Mouse (Mus musculus) myocyte (in vitro differentiated cells): ENCODE results near the gene Plekhm3. TPM values are rescaled to one million over a fixed set of nuclear protein-coding genes. Genes with fewer than 3 reads are reported as not detected.

Source experiments
- H3K27me3 ChIP-seq: one replicate; pipeline ENCODE4 v1.6.1; 2011; ENCODE audit not compliant: control insufficient read depth, insufficient read depth, insufficient read length
- H3K36me3 ChIP-seq: one replicate; pipeline ENCODE4 v1.6.1; 2011; ENCODE audit not compliant: control insufficient read depth, insufficient read depth
- H3K4me2 ChIP-seq: one replicate; pipeline ENCODE4 v1.6.1; 2011; ENCODE audit warnings: low read depth, control low read depth
- H3K4me3 ChIP-seq: one replicate; pipeline ENCODE4 v1.5.1; 2011; ENCODE audit warnings: mild to moderate bottlenecking, control low read depth, moderate library complexity
- H3K79me2 ChIP-seq: one replicate; pipeline ENCODE4 v1.6.1; 2011; ENCODE audit not compliant: control insufficient read depth, insufficient read depth
- H3ac ChIP-seq: one replicate; pipeline ENCODE4 v1.6.1; 2011; ENCODE audit not compliant: control insufficient read depth, insufficient read length
- CEBPB ChIP-seq: IDR thresholded peaks from 2 replicates; pipeline ENCODE4 v1.6.1; 2011; ENCODE audit warnings: mild to moderate bottlenecking, moderate library complexity; ENCODE audit not compliant: poor library complexity, insufficient read depth, severe bottlenecking
- E2F4 ChIP-seq: IDR thresholded peaks from one replicate; pipeline ENCODE4 v1.6.1; 2011; ENCODE audit warnings: mild to moderate bottlenecking, control low read depth, moderate library complexity; ENCODE audit not compliant: insufficient read depth
- MAX ChIP-seq: IDR thresholded peaks from one replicate; pipeline ENCODE4 v1.6.1; 2011; ENCODE audit warnings: low read depth, mild to moderate bottlenecking, control low read depth
- MYOD1 ChIP-seq, 3 experiments: IDR thresholded peaks; one replicate each; pipeline ENCODE4 v1.6.1; 2011; ENCODE audit warnings: control low read depth in 2 of 3, low read depth in 2 of 3, mild to moderate bottlenecking in 2 of 3, moderate library complexity in 1 of 3; ENCODE audit not compliant: insufficient read length in 2 of 3, control insufficient read depth in 1 of 3
- MYOG ChIP-seq, 3 experiments: IDR thresholded peaks; one replicate each; pipeline ENCODE4 v1.6.1; 2011; ENCODE audit warnings: control low read depth in 2 of 3, low read depth in 2 of 3, mild to moderate bottlenecking in 2 of 3; ENCODE audit not compliant: insufficient read length in 2 of 3, control insufficient read depth in 1 of 3, insufficient read depth in 1 of 3
- POLR2A ChIP-seq: IDR thresholded peaks from one replicate; pipeline ENCODE4 v1.6.1; 2011; ENCODE audit warnings: low read depth, mild to moderate bottlenecking, control low read depth, moderate library complexity; ENCODE audit not compliant: insufficient read length
- POLR2AphosphoS2 ChIP-seq: IDR thresholded peaks from one replicate; pipeline ENCODE4 v1.6.1; 2011; ENCODE audit warnings: low read depth, control low read depth; ENCODE audit not compliant: insufficient read length
- REST ChIP-seq: IDR thresholded peaks from one replicate; pipeline ENCODE4 v1.6.1; 2011; ENCODE audit warnings: mild to moderate bottlenecking, control low read depth, moderate library complexity; ENCODE audit not compliant: insufficient read depth, insufficient read length
- SRF ChIP-seq: IDR thresholded peaks from one replicate; pipeline ENCODE4 v1.6.1; 2011; ENCODE audit warnings: low read depth; ENCODE audit not compliant: control insufficient read depth, insufficient read length
- TCF12 ChIP-seq: IDR thresholded peaks from one replicate; pipeline ENCODE4 v1.6.1; 2011; ENCODE audit warnings: mild to moderate bottlenecking, control low read depth; ENCODE audit not compliant: poor library complexity, insufficient read depth, severe bottlenecking
- TCF3 ChIP-seq: IDR thresholded peaks from one replicate; pipeline ENCODE4 v1.6.1; 2011; ENCODE audit warnings: low read depth, control low read depth; ENCODE audit not compliant: insufficient read length
- USF1 ChIP-seq: IDR thresholded peaks from one replicate; pipeline ENCODE4 v1.6.1; 2011; ENCODE audit warnings: low read depth, mild to moderate bottlenecking, control low read depth, moderate library complexity
- polyA plus RNA-seq: library from polyadenylated mRNA; unstranded; fragments of >200 nt; fragmentation: generic; extraction: Trizol; gene quantifications from one replicate; pipeline ENCODE4 v1.2.1, GENCODE M21; 2012; ENCODE audit warnings: missing spikeins

Gene Plekhm3
- polyA plus RNA-seq, 1 experiment, result 3.9 TPM

GRCm38 (mm10) chr1:64852272-64852671 is 104.4 kb downstream of the Plekhm3 start:
- Histone ChIP-seq H3K4me2 (peak overlapping the region; percentile 39), H3K36me3 (no peaks in the 10 kb centered on the region), H3K27me3 (no peaks in the 10 kb centered on the region), H3K79me2 (no peaks in the 10 kb centered on the region), H3K4me3 (no peak overlapping the region), H3ac (no peak overlapping the region)
- TF ChIP-seq MYOD1 (IDR thresholded peaks at IDR 0.05; ENCODE audit: control insufficient read depth in 1 of 3, insufficient read length in 2 of 3, low read depth in 2 of 3) (peak in 2 of 3 experiments; percentile 42 to 75), MYOG (IDR thresholded peaks at IDR 0.05; ENCODE audit: control insufficient read depth in 1 of 3, insufficient read depth in 1 of 3, insufficient read length in 2 of 3, low read depth in 2 of 3) (peak in 2 of 3 experiments; percentile 57 to 80), CEBPB (no peak), TCF12 (peak; percentile 9)

DNA sequence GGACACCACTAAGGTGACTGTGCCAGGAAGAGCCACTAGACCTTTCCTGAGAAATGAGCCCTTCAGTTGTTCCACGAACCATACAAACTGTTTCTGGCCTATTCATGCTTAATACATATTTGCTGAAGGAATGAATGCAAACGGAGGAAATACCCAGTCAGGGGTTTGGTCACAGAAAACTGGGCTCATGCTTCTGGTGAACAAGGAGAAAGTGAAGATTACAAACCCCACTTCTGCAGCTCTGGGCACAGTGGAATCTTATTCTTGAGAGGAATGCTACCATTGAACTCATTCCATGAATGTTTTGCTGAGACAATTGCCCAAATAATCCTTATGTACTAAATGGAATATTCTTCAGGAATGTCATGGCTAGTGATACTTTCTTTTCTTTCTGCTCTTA is 106.3 kb downstream of the Plekhm3 start:
- H3K27me3 ChIP-seq, result no peaks in the 10 kb centered on the region
- no peak overlapping the region for H3K4me2 ChIP-seq
- no peaks in the 10 kb centered on the region for H3K36me3 ChIP-seq
- TF ChIP-seq MYOG (IDR thresholded peaks at IDR 0.05; ENCODE audit: control insufficient read depth in 1 of 3, insufficient read depth in 1 of 3, insufficient read length in 2 of 3, low read depth in 2 of 3) (no peak), TCF3 (no peak), CEBPB (no peak), POLR2A (no peak), REST (no peak), MAX (no peak), MYOD1 (IDR thresholded peaks at IDR 0.05; ENCODE audit: control insufficient read depth in 1 of 3, insufficient read length in 2 of 3, low read depth in 2 of 3) (no peak), POLR2AphosphoS2 (no peak), SRF (no peak), TCF12 (no peak), E2F4 (no peak), USF1 (no peak)
- no peak overlapping the region for H3K4me3 ChIP-seq
- no peaks in the 10 kb centered on the region for H3K79me2 ChIP-seq
- no peak overlapping the region for H3ac ChIP-seq

GRCm38 (mm10) chr1:64848996-64849395 is 107.6 kb downstream of the Plekhm3 start:
- Histone ChIP-seq H3K4me3 (no peak overlapping the region), H3K36me3 (no peaks in the 10 kb centered on the region), H3K27me3 (no peaks in the 10 kb centered on the region), H3K4me2 (no peak overlapping the region), H3K79me2 (no peaks in the 10 kb centered on the region), H3ac (no peak overlapping the region)
- no peak for TF ChIP-seq MAX
- TF ChIP-seq REST, result no peak
- no peak for TF ChIP-seq TCF3

DNA sequence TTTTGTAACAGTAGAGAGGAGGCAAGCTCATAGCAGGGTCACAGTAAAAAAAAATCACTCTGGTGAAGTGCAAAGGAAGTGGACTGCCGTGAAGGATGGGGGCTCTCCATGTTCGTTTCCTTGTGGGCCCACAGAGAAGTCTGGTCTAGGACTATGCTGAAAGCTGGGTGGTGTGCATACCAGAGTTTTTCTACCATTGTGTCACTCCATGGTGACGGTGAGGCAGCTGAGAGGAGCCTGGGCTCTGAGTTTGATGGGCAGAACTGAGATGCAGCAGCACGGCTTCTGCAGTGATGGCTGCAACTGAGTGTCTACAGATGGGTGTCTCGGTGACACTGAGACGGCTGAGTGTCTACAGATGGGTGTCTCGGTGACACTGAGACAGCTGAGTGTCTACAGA is 108.5 kb downstream of the Plekhm3 start:
- H3K4me2 ChIP-seq, result no peak overlapping the region

GRCm38 (mm10) chr1:64847565-64847964 is 109.1 kb downstream of the Plekhm3 start:
- H3K4me3 ChIP-seq, result no peak overlapping the region
- H3K4me2 ChIP-seq, result no peak overlapping the region
- no peaks in the 10 kb centered on the region for H3K36me3 ChIP-seq
- TF ChIP-seq MYOG (IDR thresholded peaks at IDR 0.05; ENCODE audit: control insufficient read depth in 1 of 3, insufficient read depth in 1 of 3, insufficient read length in 2 of 3, low read depth in 2 of 3) (no peak), E2F4 (no peak), USF1 (no peak), MAX (no peak), TCF12 (no peak), TCF3 (no peak), SRF (no peak), POLR2AphosphoS2 (no peak), MYOD1 (IDR thresholded peaks at IDR 0.05; ENCODE audit: control insufficient read depth in 1 of 3, insufficient read length in 2 of 3, low read depth in 2 of 3) (no peak), REST (no peak), CEBPB (no peak), POLR2A (no peak)
- H3K79me2 ChIP-seq, result no peaks in the 10 kb centered on the region
- no peak overlapping the region for H3ac ChIP-seq
- H3K27me3 ChIP-seq, result no peaks in the 10 kb centered on the region

More for the DNA sequence above, 108.5 kb downstream of the Plekhm3 start:
- Histone ChIP-seq H3K36me3 (no peaks in the 10 kb centered on the region), H3K79me2 (no peaks in the 10 kb centered on the region), H3K27me3 (no peaks in the 10 kb centered on the region), H3K4me3 (no peak overlapping the region), H3ac (no peak overlapping the region)
- TF ChIP-seq TCF3 (no peak), POLR2AphosphoS2 (no peak), POLR2A (no peak), USF1 (no peak), E2F4 (no peak), REST (no peak), MYOG (IDR thresholded peaks at IDR 0.05; ENCODE audit: control insufficient read depth in 1 of 3, insufficient read depth in 1 of 3, insufficient read length in 2 of 3, low read depth in 2 of 3) (no peak), CEBPB (no peak), TCF12 (no peak), SRF (no peak), MAX (no peak), MYOD1 (IDR thresholded peaks at IDR 0.05; ENCODE audit: control insufficient read depth in 1 of 3, insufficient read length in 2 of 3, low read depth in 2 of 3) (no peak)
